Mouse (Mus musculus): ENCODE measurements around the gene Vmn1r47. TPM values are rescaled to one million over a fixed set of nuclear protein-coding genes. Genes with fewer than 3 reads are reported as not detected.

Vmn1r47 gene
- not detected for total RNA-seq (2023)

GRCm38 (mm10) chr6:90015847-90016246 lies at the start of gene Vmn1r47:
Gene Vmn1r47, plus strand, starts transcription at chr6:90016147.

GRCm38 (mm10) chr6:89969013-89969412 lies 46.9 kb upstream of the Vmn1r47 start, which contains the start of gene Vmn1r46:
Gene Vmn1r46, plus strand, starts transcription at chr6:89969313.

GRCm38 (mm10) chr6:90036741-90037140 lies 20.8 kb downstream of the Vmn1r47 start, which contains the start of gene Vmn1r48:
Gene Vmn1r48, minus strand, starts transcription at chr6:90036841.

Other genes starting within 250 kb of the Vmn1r47 start
- not detected for gene Vmn1r42, start 139.7 kb upstream of the Vmn1r47 start, total RNA-seq (2023)
- gene Vmn1r43, start 139.7 kb upstream of the Vmn1r47 start, total RNA-seq (2023): not detected
- gene Vmn1r44, start 132.5 kb upstream of the Vmn1r47 start, total RNA-seq (2023): not detected
- gene Vmn1r45, start 75.5 kb upstream of the Vmn1r47 start, total RNA-seq (2023): not detected
- not detected for gene Vmn1r46, start 46.8 kb upstream of the Vmn1r47 start, total RNA-seq (2023)
- gene Vmn1r48, start 20.7 kb downstream of the Vmn1r47 start, total RNA-seq (2023): not detected
- not detected for gene Vmn1r49, start 62.4 kb downstream of the Vmn1r47 start, total RNA-seq (2023)
- not detected for gene Vmn1r50, start 85.3 kb downstream of the Vmn1r47 start, total RNA-seq (2023)
- gene Vmn1r51, start 106.4 kb downstream of the Vmn1r47 start, total RNA-seq (2023): not detected
- gene Vmn1r52, start 158.7 kb downstream of the Vmn1r47 start, total RNA-seq (2023): not detected
- not detected for gene V1ra8, start 186.6 kb downstream of the Vmn1r47 start, total RNA-seq (2023)
- not detected for gene Vmn1r53, start 208.3 kb downstream of the Vmn1r47 start, total RNA-seq (2023)
- gene Vmn1r54, start 230.2 kb downstream of the Vmn1r47 start, total RNA-seq (2023): not detected

Measured in neutrophil, adult 83 days (primary cell).